Mouse (Mus musculus): ENCODE data around the gene Hfe2. TPM values are rescaled to one million over a fixed set of nuclear protein-coding genes. Genes with fewer than 3 reads are reported as not detected.

Gene Hfe2
- polyA plus RNA-seq, 1 experiment from 2014 or later: 0.84 TPM

GRCm38 (mm10) chr3:96556651-96557635, 32.0 kb downstream of the Hfe2 start:
- Histone ChIP-seq H3K4me2 (peak overlapping the region; percentile 67), H3K9ac (peak overlapping the region; percentile 56), H3K27ac (peak overlapping the region; percentile 80), H3K9me3 (no peaks in the 10 kb centered on the region), H3K36me3 (replicated peaks) (peaks cover 22% of the 10 kb centered on the region), H3K27me3 (no peaks in the 10 kb centered on the region), H3K4me1 (peaks cover 53% of the 10 kb centered on the region), H3K4me3 (replicated peaks) (peak overlapping the region; percentile 63)
- peak; percentile 1; the same call in 1 of the 2 replicates for ATAC-seq (ENCODE audit: low FRiP score)
- WGBS: 11% methylated on average over 22 of the region's 22 CpGs

- Histone ChIP-seq H3K9ac (peak within 1 kb of the TSS; percentile 63), H3K27ac (peak within 1 kb of the TSS; percentile 80), H3K4me3 (replicated peaks) (peak within 1 kb of the TSS; percentile 63), H3K4me2 (peak within 1 kb of the TSS; percentile 67), H3K27me3 (no peaks in the 10 kb centered on the region), H3K9me3 (no peaks in the 10 kb centered on the region), H3K36me3 (replicated peaks) (peaks cover 22% of the 10 kb centered on the region), H3K4me1 (peaks cover 53% of the 10 kb centered on the region)
- under 1% methylated on average over 26 of the region's 26 CpGs for WGBS
- ATAC-seq (ENCODE audit: low FRiP score): peak; percentile 100
Observed at GRCm38 (mm10) chr3:96557694-96558093, 32.7 kb downstream of the Hfe2 start, which contains the start of gene Txnip. Txnip (plus strand) TSS chr3:96557957.

GRCm38 (mm10) chr3:96558159-96558558, 33.2 kb downstream of the Hfe2 start:
- Histone ChIP-seq H3K27ac (peak overlapping the region; percentile 3; the same call in 1 of the 2 replicates), H3K4me2 (peak overlapping the region; percentile 67), H3K9me3 (no peaks in the 10 kb centered on the region), H3K4me3 (replicated peaks) (peak overlapping the region; percentile 63), H3K9ac (peak overlapping the region; percentile 63), H3K36me3 (replicated peaks) (peaks cover 22% of the 10 kb centered on the region), H3K27me3 (no peaks in the 10 kb centered on the region), H3K4me1 (peaks cover 53% of the 10 kb centered on the region)
- under 1% methylated on average over 17 of the region's 17 CpGs for WGBS
- no peak for ATAC-seq (ENCODE audit: low FRiP score)

- WGBS: 46% methylated on average over 10 of the region's 10 CpGs
- Histone ChIP-seq H3K4me2 (peak overlapping the region; percentile 67), H3K4me1 (peaks cover 53% of the 10 kb centered on the region), H3K27ac (no peak overlapping the region), H3K9ac (peak overlapping the region; percentile 63), H3K9me3 (no peaks in the 10 kb centered on the region), H3K27me3 (no peaks in the 10 kb centered on the region), H3K4me3 (replicated peaks) (peak overlapping the region; percentile 63), H3K36me3 (replicated peaks) (peaks cover 22% of the 10 kb centered on the region)
- ATAC-seq (ENCODE audit: low FRiP score): no peak
Observed at GRCm38 (mm10) chr3:96558668-96559196, 33.8 kb downstream of the Hfe2 start.

GRCm38 (mm10) chr3:96559398-96559910, 34.5 kb downstream of the Hfe2 start:
- peak overlapping the region; percentile 67 for H3K4me2 ChIP-seq
- H3K4me3 ChIP-seq (replicated peaks): peak overlapping the region; percentile 63
- H3K27ac ChIP-seq: peak overlapping the region; percentile 8; the same call in 1 of the 2 replicates
- peaks cover 53% of the 10 kb centered on the region for H3K4me1 ChIP-seq
- no peak for ATAC-seq (ENCODE audit: low FRiP score)
- H3K27me3 ChIP-seq: no peaks in the 10 kb centered on the region
- no peak overlapping the region; the same call in 1 of the 2 replicates for H3K9ac ChIP-seq
- H3K36me3 ChIP-seq (replicated peaks): peaks cover 22% of the 10 kb centered on the region
- no peaks in the 10 kb centered on the region for H3K9me3 ChIP-seq
- WGBS: 90% methylated on average over 12 of the region's 12 CpGs

GRCm38 (mm10) chr3:96559911-96560850, 35.2 kb downstream of the Hfe2 start:
- no peaks in the 10 kb centered on the region for H3K9me3 ChIP-seq
- peaks cover 49% of the 10 kb centered on the region for H3K4me1 ChIP-seq
- 95% methylated on average over 23 of the region's 23 CpGs for WGBS
- peaks cover 22% of the 10 kb centered on the region for H3K36me3 ChIP-seq (replicated peaks)
- no peak overlapping the region; the same call in 1 of the 2 replicates for H3K9ac ChIP-seq
- peak overlapping the region; percentile 67 for H3K4me2 ChIP-seq
- no peaks in the 10 kb centered on the region for H3K27me3 ChIP-seq
- H3K4me3 ChIP-seq (replicated peaks): peak overlapping the region; percentile 63
- no peak overlapping the region for H3K27ac ChIP-seq
- no peak for ATAC-seq (ENCODE audit: low FRiP score)

GRCm38 (mm10) chr3:96560881-96561668, 36.1 kb downstream of the Hfe2 start:
- H3K4me2 ChIP-seq: peak overlapping the region; percentile 67; the same call in 1 of the 2 replicates

GRCm38 (mm10) chr3:96561946-96562681, 37.1 kb downstream of the Hfe2 start:
- no peak overlapping the region for H3K9ac ChIP-seq
- H3K27ac ChIP-seq: no peak overlapping the region
- no peaks in the 10 kb centered on the region for H3K9me3 ChIP-seq
- H3K4me1 ChIP-seq: peaks cover 32% of the 10 kb centered on the region
- H3K4me3 ChIP-seq (replicated peaks): no peak overlapping the region
- no peak for ATAC-seq (ENCODE audit: low FRiP score)
- peaks cover 22% of the 10 kb centered on the region for H3K36me3 ChIP-seq (replicated peaks)
- no peaks in the 10 kb centered on the region for H3K27me3 ChIP-seq
- no peak overlapping the region for H3K4me2 ChIP-seq
- WGBS: 65% methylated on average over 10 of the region's 10 CpGs

More at GRCm38 (mm10) chr3:96560881-96561668, 36.1 kb downstream of the Hfe2 start:
- peaks cover 42% of the 10 kb centered on the region for H3K4me1 ChIP-seq
- no peak for ATAC-seq (ENCODE audit: low FRiP score)
- no peak overlapping the region for H3K27ac ChIP-seq
- 92% methylated on average over 9 of the region's 9 CpGs for WGBS
- peak overlapping the region; percentile 21; the same call in 1 of the 2 replicates for H3K9ac ChIP-seq
- 0 out of 2 replicates have a peak overlapping the region, but pooled peaks have one; percentile 9 for H3K4me3 ChIP-seq (replicated peaks)
- H3K9me3 ChIP-seq: no peaks in the 10 kb centered on the region
- peaks cover 22% of the 10 kb centered on the region for H3K36me3 ChIP-seq (replicated peaks)
- no peaks in the 10 kb centered on the region for H3K27me3 ChIP-seq

GRCm38 (mm10) chr3:96563267-96563666, 38.3 kb downstream of the Hfe2 start:
- Histone ChIP-seq H3K27me3 (no peaks in the 10 kb centered on the region), H3K36me3 (replicated peaks) (peaks cover 22% of the 10 kb centered on the region), H3K4me3 (replicated peaks) (no peak overlapping the region), H3K4me2 (no peak overlapping the region), H3K4me1 (peaks cover 31% of the 10 kb centered on the region), H3K9me3 (no peaks in the 10 kb centered on the region), H3K9ac (no peak overlapping the region), H3K27ac (0 out of 2 replicates have a peak overlapping the region, but pooled peaks have one; percentile 31)
- ATAC-seq (ENCODE audit: low FRiP score): no peak
- WGBS: 96% methylated on average over 8 of the region's 8 CpGs

GRCm38 (mm10) chr3:96563911-96564632, 39.1 kb downstream of the Hfe2 start:
- peaks cover 22% of the 10 kb centered on the region for H3K36me3 ChIP-seq (replicated peaks)
- H3K27ac ChIP-seq: no peak overlapping the region
- no peaks in the 10 kb centered on the region for H3K27me3 ChIP-seq
- H3K9ac ChIP-seq: no peak overlapping the region
- no peak overlapping the region for H3K4me2 ChIP-seq
- no peak for ATAC-seq (ENCODE audit: low FRiP score)
- H3K9me3 ChIP-seq: no peaks in the 10 kb centered on the region
- H3K4me1 ChIP-seq: peaks cover 23% of the 10 kb centered on the region
- H3K4me3 ChIP-seq (replicated peaks): no peak overlapping the region
- WGBS: 86% methylated on average over 10 of the region's 10 CpGs

Data from forebrain, embryonic 12.5 days (tissue).